Mouse (Mus musculus) ES-E14 (cell line): Measurements from ENCODE around the gene Dse. TPM values are rescaled to one million over a fixed set of nuclear protein-coding genes. Genes with fewer than 3 reads are reported as not detected.

ENCODE experiments used
- DNase-seq: peaks from one replicate; pipeline ENCODE4 v3.0.0-alpha.2; 2013; ENCODE audit warnings: low read depth, low spot score
- H3K27ac ChIP-seq: 2 replicates; pipeline ENCODE4 v1.5.1; 2012; ENCODE audit warnings: low read depth, mild to moderate bottlenecking, low read length, moderate library complexity, mixed read lengths; ENCODE audit not compliant: poor library complexity, insufficient read depth, severe bottlenecking
- H3K36me3 ChIP-seq: 2 replicates; pipeline ENCODE4 v1.6.1; 2012; ENCODE audit warnings: mild to moderate bottlenecking, low read length, moderate library complexity, mixed read lengths; ENCODE audit not compliant: control insufficient read depth, poor library complexity, insufficient read depth, severe bottlenecking
- H3K4me1 ChIP-seq, 2 experiments: fragments of 150-350 bp in 1 of 2; sonication (generic) in 1 of 2; 2 replicates each; pipeline ENCODE4 v1.6.1; 2012; ENCODE audit warnings: low read length in 2 of 2, mild to moderate bottlenecking in 1 of 2, mixed read lengths in 1 of 2; ENCODE audit not compliant: control insufficient read depth in 2 of 2, insufficient read depth in 2 of 2, poor library complexity in 1 of 2
- H3K4me3 ChIP-seq, 2 experiments: fragments of 150-350 bp in 1 of 2; sonication (generic) in 1 of 2; 2 replicates each; pipeline ENCODE4 v1.5.1; 2012; ENCODE audit warnings: low read length in 2 of 2, low read depth in 1 of 2, mild to moderate bottlenecking in 1 of 2, mixed read lengths in 1 of 2; ENCODE audit not compliant: insufficient read depth in 1 of 2, poor library complexity in 1 of 2, severe bottlenecking in 1 of 2
- H3K9ac ChIP-seq: 2 replicates; pipeline ENCODE4 v1.6.1; 2012; ENCODE audit warnings: low read depth, mild to moderate bottlenecking, low read length, mixed read lengths; ENCODE audit not compliant: poor library complexity, insufficient read depth, severe bottlenecking
- H3K9me3 ChIP-seq: fragments of 150-350 bp; sonication (generic); 2 replicates; pipeline ENCODE4 v1.6.1; 2012; ENCODE audit warnings: low read depth, mild to moderate bottlenecking, low read length; ENCODE audit not compliant: control insufficient read depth, insufficient read depth
- CHD2 ChIP-seq: IDR thresholded peaks from 2 replicates; pipeline ENCODE4 v1.6.1; 2014; ENCODE audit warnings: mild to moderate bottlenecking, low read depth, low read length, inconsistent platforms
- HCFC1 ChIP-seq: IDR thresholded peaks from 2 replicates; pipeline ENCODE4 v1.6.1; 2012; ENCODE audit warnings: low read length, inconsistent platforms, borderline replicate concordance; ENCODE audit not compliant: insufficient read depth
- MAFK ChIP-seq: IDR thresholded peaks from 2 replicates; pipeline ENCODE4 v1.6.1; 2014; ENCODE audit warnings: mild to moderate bottlenecking, low read depth, low read length, inconsistent platforms; ENCODE audit not compliant: insufficient read depth
- ZC3H11A ChIP-seq: IDR thresholded peaks from 2 replicates; pipeline ENCODE4 v1.6.1; 2012; ENCODE audit warnings: low read depth, mild to moderate bottlenecking, inconsistent platforms, low read length, borderline replicate concordance
- ZNF384 ChIP-seq: IDR thresholded peaks from 2 replicates; pipeline ENCODE4 v1.6.1; 2012; ENCODE audit warnings: low read depth, low read length, inconsistent platforms
- in situ Hi-C, 2 experiments: fragments of 600-800 bp; cut with MboI; formaldehyde crosslinking; loops; one replicate each; pipeline ENCODE4 v1.15.1; 2025; ENCODE audit warnings: low sequenced_read_pairs in 2 of 2, inconsistent platforms in 1 of 2; ENCODE audit not compliant: unreplicated experiment in 2 of 2
- total RNA-seq: library from RNA; depleted of rRNA; stranded (reverse); fragments of 300-350 nt; gene quantifications from 2 replicates; pipeline ENCODE4 v1.2.3, GENCODE M21; 2012

Dse gene
- total RNA-seq, 1 experiment = 118 TPM

- H3K36me3 ChIP-seq = no peaks in the 10 kb centered on the region
- no peaks in the 10 kb centered on the region; a peak in 1 of 4 replicates for H3K4me1 ChIP-seq
- in situ Hi-C loops = no loop called here
- no peak overlapping the region for H3K9ac ChIP-seq
- no peak overlapping the region for H3K27ac ChIP-seq
- H3K4me3 ChIP-seq = no peak overlapping the region
- H3K9me3 ChIP-seq = no peaks in the 10 kb centered on the region
- no peak for DNase-seq
- TF ChIP-seq ZC3H11A (no peak), HCFC1 (no peak), ZNF384 (no peak), MAFK (no peak), CHD2 (no peak)
These were observed 35.9 kb downstream of the Dse start for GRCm38 (mm10) chr10:34171660-34172059.

- DNase-seq = no peak
- in situ Hi-C loops = no loop called here
- Histone ChIP-seq H3K36me3 (no peaks in the 10 kb centered on the region), H3K9me3 (no peaks in the 10 kb centered on the region), H3K4me1 (no peaks in the 10 kb centered on the region; a peak in 1 of 4 replicates), H3K9ac (no peak overlapping the region), H3K27ac (no peak overlapping the region), H3K4me3 (no peak overlapping the region)
- TF ChIP-seq ZC3H11A = no peak
- no peak for TF ChIP-seq MAFK
- no peak for TF ChIP-seq ZNF384
- TF ChIP-seq CHD2 = no peak
- TF ChIP-seq HCFC1 = no peak
These were observed 36.3 kb downstream of the Dse start for GRCm38 (mm10) chr10:34171191-34171590.

GRCm38 (mm10) chr10:34166971-34167370 lies 40.5 kb downstream of the Dse start:
- Histone ChIP-seq H3K4me3 (no peak overlapping the region), H3K4me1 (no peaks in the 10 kb centered on the region), H3K9ac (no peak overlapping the region), H3K36me3 (peaks cover 4% of the 10 kb centered on the region), H3K9me3 (no peaks in the 10 kb centered on the region), H3K27ac (no peak overlapping the region)
- TF ChIP-seq ZC3H11A = no peak
- no peak for TF ChIP-seq CHD2
- TF ChIP-seq ZNF384 = no peak
- no peak for TF ChIP-seq MAFK
- TF ChIP-seq HCFC1 = no peak
- DNase-seq = no peak
- in situ Hi-C loops = no loop called here

GRCm38 (mm10) chr10:34155796-34156554 lies 51.5 kb downstream of the Dse start:
- no peak overlapping the region for H3K9ac ChIP-seq
- H3K4me3 ChIP-seq = no peak overlapping the region
- TF ChIP-seq ZC3H11A = no peak
- no peak for TF ChIP-seq HCFC1
- no peak for TF ChIP-seq ZNF384
- TF ChIP-seq MAFK = no peak
- no peak for TF ChIP-seq CHD2
- in situ Hi-C loops = no loop called here
- H3K36me3 ChIP-seq = peaks cover 20% of the 10 kb centered on the region
- no peak for DNase-seq
- no peak overlapping the region for H3K27ac ChIP-seq
- H3K4me1 ChIP-seq = no peaks in the 10 kb centered on the region
- no peaks in the 10 kb centered on the region for H3K9me3 ChIP-seq
